Mouse (Mus musculus) frontal cortex, postnatal 25 days (tissue): Measurements from ENCODE around the gene Ssmem1.

Experiments
- DNase-seq, 2 experiments: peaks; one replicate each; pipeline ENCODE4 v3.0.0; 2022; ENCODE audit warnings: low spot score in 2 of 2

Ssmem1 gene

GRCm38 (mm10) chr6:30553381-30554010, 43.8 kb downstream of the Ssmem1 start:
- DNase-seq, result no peak

- no peak for DNase-seq
Measured at GRCm38 (mm10) chr6:30554092-30554491, 44.4 kb downstream of the Ssmem1 start.

- no peak for DNase-seq
Measured at GRCm38 (mm10) chr6:30554621-30555170, 45.0 kb downstream of the Ssmem1 start.

GRCm38 (mm10) chr6:30556080-30556479, 46.4 kb downstream of the Ssmem1 start:
- no peak for DNase-seq

- no peak for DNase-seq
Measured at GRCm38 (mm10) chr6:30559726-30560125, 50.1 kb downstream of the Ssmem1 start.

- DNase-seq, result no peak
Measured at GRCm38 (mm10) chr6:30562132-30562531, 52.5 kb downstream of the Ssmem1 start.

- no peak for DNase-seq
Measured at GRCm38 (mm10) chr6:30563575-30563974, 53.9 kb downstream of the Ssmem1 start.

- DNase-seq, result no peak
Measured at GRCm38 (mm10) chr6:30564051-30564450, 54.4 kb downstream of the Ssmem1 start.

- DNase-seq, result no peak
Measured at GRCm38 (mm10) chr6:30568069-30568468, 58.4 kb downstream of the Ssmem1 start, which contains the start of gene Cpa4. Gene Cpa4 (plus strand): TSS chr6:30568369.

GRCm38 (mm10) chr6:30569331-30569730, 59.7 kb downstream of the Ssmem1 start:
- no peak for DNase-seq
